ENCODE assay signal across 8 mouse cellular contexts in the genomic region with DNA sequence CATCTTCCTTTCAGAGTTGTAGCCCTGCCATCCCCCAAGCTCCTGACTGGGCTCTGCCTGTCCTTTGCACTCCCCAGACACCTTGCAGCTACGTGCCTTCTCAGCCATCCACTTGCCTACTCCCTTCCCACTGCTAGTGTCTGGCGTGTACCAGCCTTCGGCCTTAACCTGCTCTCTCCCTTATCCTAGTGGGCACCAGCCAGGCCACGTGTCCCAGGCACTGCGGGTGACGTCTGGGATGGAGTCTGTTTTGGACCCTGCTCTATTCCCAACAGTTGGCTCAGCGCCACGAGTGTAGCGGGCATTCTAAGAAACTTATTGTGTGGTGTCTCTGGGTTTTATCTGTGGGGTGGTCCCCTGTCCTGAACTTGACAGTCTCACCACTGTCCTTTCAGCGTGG.
DNase-seq lines count a peak whose midpoint lies in the region; ATAC-seq and TF ChIP-seq lines count a peak whose summit lies in the region.

No protein-coding gene starts in this region.

- H3K4me2 ChIP-seq in forebrain, embryonic 14.5 days (ENCODE audit: low read length), result no peak overlapping the region
- H3K4me2 ChIP-seq in forebrain, embryonic 12.5 days, result no peak overlapping the region
- H3K4me2 ChIP-seq in lung, postnatal 0 days (replicated peaks; ENCODE audit: low read depth, low read length), result no peak overlapping the region
- no peak overlapping the region for H3K4me2 ChIP-seq in midbrain, postnatal 0 days (ENCODE audit: low read depth, low read length, poor library complexity, severe bottlenecking)

- H3K4me3 ChIP-seq in forebrain, embryonic 14.5 days (ENCODE audit: low read depth, low read length), result no peak overlapping the region
- no peak overlapping the region for H3K4me3 ChIP-seq in forebrain, embryonic 12.5 days (replicated peaks)
- no peak overlapping the region for H3K4me3 ChIP-seq in lung, postnatal 0 days (ENCODE audit: low read depth, low read length)
- no peak overlapping the region for H3K4me3 ChIP-seq in heart, embryonic 10.5 days
- H3K4me3 ChIP-seq in midbrain, postnatal 0 days (ENCODE audit: low read depth, low read length), result no peak overlapping the region

- TF ChIP-seq EP300 in lung, postnatal 0 days (IDR thresholded peaks at IDR 0.05), result no peak

- no peaks in the 10 kb centered on the region for H3K36me3 ChIP-seq in forebrain, embryonic 14.5 days (ENCODE audit: control insufficient read depth, insufficient read depth, low read length)
- no peaks in the 10 kb centered on the region for H3K36me3 ChIP-seq in forebrain, embryonic 12.5 days (replicated peaks)
- no peaks in the 10 kb centered on the region for H3K36me3 ChIP-seq in lung, postnatal 0 days (ENCODE audit: insufficient read depth, low read length)
- no peaks in the 10 kb centered on the region for H3K36me3 ChIP-seq in heart, embryonic 10.5 days
- no peaks in the 10 kb centered on the region for H3K36me3 ChIP-seq in midbrain, postnatal 0 days (ENCODE audit: insufficient read depth, low read length)

- peak; percentile 45 for DNase-seq in forebrain, embryonic 14.5 days (ENCODE audit: low spot score)
- DNase-seq in lung, postnatal 0 days (ENCODE audit: low spot score), result no peak
- DNase-seq in lung, adult 18-20 months, result no peak
- no peak for DNase-seq in heart, embryonic 10.5 days (ENCODE audit: low spot score)
- DNase-seq in midbrain, postnatal 0 days (ENCODE audit: low spot score), result peak; percentile 56
- no peak for DNase-seq in embryo, embryonic 9.5 days (ENCODE audit: extremely low spot score)
- no peak for DNase-seq in embryo, embryonic 10 days (ENCODE audit: low spot score)

- H3K9ac ChIP-seq in forebrain, embryonic 14.5 days (ENCODE audit: low read length), result no peak overlapping the region
- H3K9ac ChIP-seq in forebrain, embryonic 12.5 days, result no peak overlapping the region
- no peak overlapping the region for H3K9ac ChIP-seq in lung, postnatal 0 days (replicated peaks; ENCODE audit: low read depth)
- no peak overlapping the region for H3K9ac ChIP-seq in midbrain, postnatal 0 days (replicated peaks; ENCODE audit: low read length, poor library complexity, severe bottlenecking)

- H3K4me1 ChIP-seq in forebrain, embryonic 14.5 days (ENCODE audit: control insufficient read depth, insufficient read depth, low read length), result peaks cover 21% of the 10 kb centered on the region
- peaks cover 27% of the 10 kb centered on the region for H3K4me1 ChIP-seq in forebrain, embryonic 12.5 days
- peaks cover 28% of the 10 kb centered on the region for H3K4me1 ChIP-seq in lung, postnatal 0 days (ENCODE audit: insufficient read depth, low read depth, low read length)
- peaks cover 50% of the 10 kb centered on the region for H3K4me1 ChIP-seq in heart, embryonic 10.5 days
- 0 out of 2 replicates have a peak, but pooled peaks cover 4% of the 10 kb centered on the region for H3K4me1 ChIP-seq in midbrain, postnatal 0 days (ENCODE audit: insufficient read depth, low read length)

- no peak for TF ChIP-seq CTCF in lung, postnatal 0 days (IDR thresholded peaks at IDR 0.05)
- TF ChIP-seq CTCF in midbrain, postnatal 0 days (IDR thresholded peaks at IDR 0.05), result no peak

- no peaks in the 10 kb centered on the region for H3K9me3 ChIP-seq in forebrain, embryonic 14.5 days (replicated peaks; ENCODE audit: control insufficient read depth, low read length)
- no peaks in the 10 kb centered on the region for H3K9me3 ChIP-seq in forebrain, embryonic 12.5 days
- H3K9me3 ChIP-seq in lung, postnatal 0 days (ENCODE audit: low read length), result no peaks in the 10 kb centered on the region
- H3K9me3 ChIP-seq in heart, embryonic 10.5 days, result no peaks in the 10 kb centered on the region
- no peaks in the 10 kb centered on the region for H3K9me3 ChIP-seq in midbrain, postnatal 0 days (ENCODE audit: low read length)

- no peak overlapping the region for H3K27ac ChIP-seq in forebrain, embryonic 14.5 days (ENCODE audit: low read depth, low read length)
- H3K27ac ChIP-seq in forebrain, embryonic 12.5 days, result no peak overlapping the region; the same call in 1 of the 2 replicates
- H3K27ac ChIP-seq in lung, postnatal 0 days (ENCODE audit: low read length), result peak overlapping the region; percentile 71
- peak overlapping the region; percentile 65 for H3K27ac ChIP-seq in heart, embryonic 10.5 days
- no peak overlapping the region for H3K27ac ChIP-seq in midbrain, postnatal 0 days (ENCODE audit: low read depth, low read length)

- 55% methylated on average over 10 of the region's 10 CpGs for WGBS in forebrain, embryonic 14.5 days
- WGBS in forebrain, embryonic 12.5 days, result 82% methylated on average over 10 of the region's 10 CpGs
- WGBS in lung, postnatal 0 days, result 79% methylated on average over 10 of the region's 10 CpGs
- 73% methylated on average over 10 of the region's 10 CpGs for WGBS in heart, embryonic 10.5 days
- 55% methylated on average over 10 of the region's 10 CpGs for WGBS in midbrain, postnatal 0 days

- no peaks in the 10 kb centered on the region for H3K27me3 ChIP-seq in forebrain, embryonic 14.5 days (replicated peaks; ENCODE audit: control insufficient read depth, insufficient read depth, low read length)
- H3K27me3 ChIP-seq in forebrain, embryonic 12.5 days, result no peaks in the 10 kb centered on the region
- no peaks in the 10 kb centered on the region for H3K27me3 ChIP-seq in lung, postnatal 0 days (replicated peaks; ENCODE audit: insufficient read depth, low read length)
- H3K27me3 ChIP-seq in heart, embryonic 10.5 days (ENCODE audit: insufficient read depth, poor library complexity, severe bottlenecking), result no peaks in the 10 kb centered on the region
- H3K27me3 ChIP-seq in midbrain, postnatal 0 days (ENCODE audit: insufficient read depth, low read length), result no peaks in the 10 kb centered on the region

- no peak for ATAC-seq in forebrain, embryonic 14.5 days
- ATAC-seq in forebrain, embryonic 12.5 days (ENCODE audit: low FRiP score), result no peak
- ATAC-seq in lung, postnatal 0 days, result no peak
- ATAC-seq in midbrain, postnatal 0 days (ENCODE audit: low FRiP score), result no peak

Comparison
In these comparisons a context has a peak if more than half of its experiments do, and no peak if none do; other contexts are left out.
1. DNase-seq: peak in forebrain, embryonic 14.5 days (single experiment) and midbrain, postnatal 0 days (single experiment); none in lung, postnatal 0 days (single experiment), lung, adult 18-20 months (0 of 2), heart, embryonic 10.5 days (single experiment), embryo, embryonic 9.5 days (single experiment) and embryo, embryonic 10 days (single experiment).
2. H3K27ac ChIP-seq: peak in lung, postnatal 0 days (single experiment) and heart, embryonic 10.5 days (single experiment); none in forebrain, embryonic 14.5 days (single experiment), forebrain, embryonic 12.5 days (single experiment) and midbrain, postnatal 0 days (single experiment).